Mouse (Mus musculus) hindbrain, embryonic 12.5 days (tissue): ENCODE results near the gene Bms1. TPM values are rescaled to one million over a fixed set of nuclear protein-coding genes. Genes with fewer than 3 reads are reported as not detected.

Source experiments
- ATAC-seq: fragments of 200-750 bp; cut with Nextera tagmentation; 2 replicates; pipeline ENCODE4 v1.8.0; 2017; ENCODE audit warnings: moderate TSS enrichment; ENCODE audit not compliant: low FRiP score
- H3K27ac ChIP-seq: fragments of 300-500 bp; sonication (generic); 2 replicates; pipeline ENCODE4 v1.5.1; 2016; ENCODE audit warnings: mild to moderate bottlenecking
- H3K27me3 ChIP-seq: fragments of 300-500 bp; sonication (generic); 2 replicates; pipeline ENCODE4 v1.6.1; 2016; ENCODE audit warnings: mild to moderate bottlenecking
- H3K36me3 ChIP-seq: fragments of 300-500 bp; sonication (generic); 2 replicates; pipeline ENCODE4 v1.6.1; 2016; ENCODE audit warnings: mild to moderate bottlenecking
- H3K4me1 ChIP-seq: fragments of 300-500 bp; sonication (generic); 2 replicates; pipeline ENCODE4 v1.6.1; 2016
- H3K4me2 ChIP-seq: fragments of 300-500 bp; sonication (generic); replicated peaks from 2 replicates; pipeline ENCODE4 v1.6.1; 2016; ENCODE audit warnings: mild to moderate bottlenecking
- H3K4me3 ChIP-seq: fragments of 300-500 bp; sonication (generic); 2 replicates; pipeline ENCODE4 v1.5.1; 2016; ENCODE audit warnings: mild to moderate bottlenecking
- H3K9ac ChIP-seq: fragments of 300-500 bp; sonication (generic); 2 replicates; pipeline ENCODE4 v1.6.1; 2016; ENCODE audit warnings: mild to moderate bottlenecking, moderate library complexity
- H3K9me3 ChIP-seq: fragments of 300-500 bp; sonication (generic); replicated peaks from 2 replicates; pipeline ENCODE4 v1.6.1; 2016; ENCODE audit warnings: mild to moderate bottlenecking
- WGBS: fragments of 180-500 bp; shearing (Covaris S2); methylation state at CpG from one replicate; pipeline ENCODE4 v1.1.7; 2016; 5-methylcytosine and 5-hydroxymethylcytosine counted together
- polyA plus RNA-seq: library from polyadenylated mRNA; unstranded; fragments of >200 nt; fragmentation: Nextera tagmentation; extraction: Ambion mirVana; gene quantifications from 2 replicates; pipeline ENCODE4 v1.2.1, GENCODE M21; 2016

The Bms1 gene
- polyA plus RNA-seq, 1 experiment from 2014 or later: 41.8 TPM

GRCm38 (mm10) chr6:118381234-118381633, 38.0 kb downstream of the Bms1 start:
- Histone ChIP-seq H3K4me1 (peaks cover 7% of the 10 kb centered on the region; the same call in 1 of the 2 replicates), H3K9me3 (no peaks in the 10 kb centered on the region), H3K27me3 (no peaks in the 10 kb centered on the region), H3K4me3 (no peak overlapping the region), H3K27ac (no peak overlapping the region), H3K4me2 (no peak overlapping the region), H3K36me3 (peaks cover 24% of the 10 kb centered on the region), H3K9ac (no peak overlapping the region)
- 78% methylated on average over 4 of the region's 4 CpGs for WGBS
- ATAC-seq: no peak

DNA sequence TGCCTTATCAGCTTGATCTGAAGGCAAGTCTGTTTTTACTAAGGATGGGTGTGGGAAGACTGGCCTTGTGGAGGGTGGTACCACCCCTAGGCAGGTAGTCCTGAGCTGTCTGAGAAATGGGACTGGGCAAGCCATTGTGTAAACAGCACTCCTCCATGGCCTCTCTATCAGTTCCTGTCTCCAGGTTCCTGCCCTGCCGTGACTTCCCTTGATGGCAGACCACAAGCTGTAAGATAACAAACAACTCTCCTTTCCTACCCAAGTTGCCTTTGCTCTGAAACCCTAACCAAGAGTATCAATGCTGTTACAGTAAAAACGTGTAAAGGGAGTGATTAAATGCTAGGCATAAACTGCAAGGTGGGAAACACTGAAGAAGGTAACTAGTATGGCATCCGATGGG, 38.6 kb downstream of the Bms1 start:
- no peak overlapping the region for H3K27ac ChIP-seq
- H3K4me3 ChIP-seq: no peak overlapping the region
- WGBS: 68% methylated on average over 3 of the region's 3 CpGs
- H3K9ac ChIP-seq: no peak overlapping the region
- ATAC-seq: no peak
- peaks cover 24% of the 10 kb centered on the region for H3K36me3 ChIP-seq
- 0 out of 2 replicates have a peak, but pooled peaks cover under 1% of the 10 kb centered on the region for H3K27me3 ChIP-seq
- H3K4me2 ChIP-seq: no peak overlapping the region
- no peaks in the 10 kb centered on the region for H3K9me3 ChIP-seq
- peaks cover 11% of the 10 kb centered on the region for H3K4me1 ChIP-seq

DNA sequence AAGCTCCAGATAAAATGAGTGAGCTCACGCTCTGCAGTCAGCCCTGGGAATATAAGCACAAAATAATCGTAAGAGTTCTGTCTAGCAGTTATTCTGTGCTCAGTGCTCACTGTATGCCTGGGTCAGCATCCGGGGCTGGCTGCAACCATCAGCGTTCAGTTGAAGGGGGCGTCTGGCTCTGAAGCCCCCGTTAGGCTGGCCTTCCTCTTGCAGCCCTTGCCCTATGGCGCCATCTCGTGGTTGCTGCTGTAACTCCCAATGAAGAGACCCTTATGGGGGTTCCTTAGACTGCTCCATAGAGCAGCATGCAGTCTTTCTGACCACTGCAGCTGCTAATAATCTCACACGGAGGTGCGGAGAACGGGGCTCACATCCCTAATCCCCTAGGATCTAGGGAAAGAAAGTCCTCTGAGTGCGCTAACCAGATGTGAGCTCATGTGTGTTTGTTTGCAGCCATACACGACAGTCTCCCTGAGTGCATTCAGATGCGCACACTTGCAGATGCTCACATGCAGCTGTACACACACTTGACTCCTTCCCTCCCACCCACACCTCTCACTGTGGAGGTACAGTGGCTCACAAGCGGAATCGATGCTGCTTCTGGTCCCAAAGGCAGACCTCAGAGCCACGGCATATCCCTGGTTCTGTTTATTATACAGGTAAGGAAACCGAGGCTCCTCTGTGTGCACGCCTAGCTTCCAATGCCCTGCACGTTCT, 39.7 kb downstream of the Bms1 start:
- WGBS: 35% methylated on average over 20 of the region's 20 CpGs
- Histone ChIP-seq H3K9ac (no peak overlapping the region), H3K9me3 (no peaks in the 10 kb centered on the region), H3K4me1 (peaks cover 11% of the 10 kb centered on the region), H3K36me3 (peaks cover 20% of the 10 kb centered on the region), H3K27ac (no peak overlapping the region), H3K4me3 (no peak overlapping the region), H3K27me3 (peaks cover 5% of the 10 kb centered on the region; the same call in 1 of the 2 replicates), H3K4me2 (peak overlapping the region; percentile 28; the same call in 1 of the 2 replicates)
- peak; percentile 83 for ATAC-seq

DNA sequence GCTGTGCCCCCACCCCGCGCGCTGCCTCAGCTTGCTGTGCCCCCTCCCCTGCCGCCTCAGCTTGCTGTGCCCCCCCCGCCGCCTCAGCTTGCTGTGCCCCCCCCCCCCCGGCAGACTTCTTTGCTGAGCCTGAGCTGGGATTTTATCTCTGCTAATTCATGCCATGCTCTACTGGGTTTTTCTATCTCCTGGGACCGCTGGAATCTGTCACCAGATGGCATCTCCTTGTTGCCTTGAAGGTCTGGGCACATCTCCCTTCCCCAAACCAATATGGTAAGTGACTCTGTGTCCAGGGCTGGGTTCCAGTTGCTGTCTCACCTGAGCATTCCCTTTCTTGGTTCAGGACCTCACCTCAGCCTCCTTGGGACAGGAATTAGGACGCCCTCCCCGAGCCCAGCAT, 41.7 kb downstream of the Bms1 start:
- no peak overlapping the region for H3K4me3 ChIP-seq
- H3K27ac ChIP-seq: no peak overlapping the region
- H3K27me3 ChIP-seq: peaks cover 9% of the 10 kb centered on the region; the same call in 1 of the 2 replicates
- H3K9ac ChIP-seq: no peak overlapping the region
- H3K9me3 ChIP-seq: no peaks in the 10 kb centered on the region
- H3K4me2 ChIP-seq: no peak overlapping the region
- ATAC-seq: no peak
- H3K36me3 ChIP-seq: 0 out of 2 replicates have a peak, but pooled peaks cover 3% of the 10 kb centered on the region
- peaks cover 11% of the 10 kb centered on the region for H3K4me1 ChIP-seq
- WGBS: 45% methylated on average over 10 of the region's 10 CpGs

DNA sequence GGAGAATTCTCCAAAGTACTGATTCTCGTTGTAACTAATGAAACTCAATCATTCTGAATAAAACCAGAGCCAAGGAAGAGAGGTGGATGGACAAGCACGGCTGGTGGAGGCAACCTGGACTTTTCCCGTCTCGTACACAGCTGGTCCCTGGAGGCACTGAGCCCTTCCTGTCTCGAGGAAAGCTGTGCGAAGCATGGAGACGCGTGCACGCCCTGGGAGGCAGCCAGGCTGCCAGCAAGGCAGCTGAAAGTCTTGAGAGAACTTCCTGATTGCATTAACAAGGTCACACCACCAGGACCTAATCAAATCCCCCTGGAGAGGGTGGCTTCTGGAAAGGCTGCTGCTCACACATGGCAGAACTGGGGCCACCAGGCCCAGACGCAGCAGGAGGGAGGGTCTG, 43.3 kb downstream of the Bms1 start:
- no peak for ATAC-seq
- no peaks in the 10 kb centered on the region for H3K9me3 ChIP-seq
- peaks cover 9% of the 10 kb centered on the region; the same call in 1 of the 2 replicates for H3K27me3 ChIP-seq
- H3K27ac ChIP-seq: no peak overlapping the region
- no peaks in the 10 kb centered on the region for H3K36me3 ChIP-seq
- no peak overlapping the region for H3K4me3 ChIP-seq
- no peak overlapping the region for H3K9ac ChIP-seq
- peaks cover 11% of the 10 kb centered on the region for H3K4me1 ChIP-seq
- no peak overlapping the region for H3K4me2 ChIP-seq
- 50% methylated on average over 10 of the region's 10 CpGs for WGBS

GRCm38 (mm10) chr6:118375457-118375856, 43.8 kb downstream of the Bms1 start:
- Histone ChIP-seq H3K4me3 (no peak overlapping the region), H3K36me3 (no peaks in the 10 kb centered on the region), H3K9me3 (no peaks in the 10 kb centered on the region), H3K4me1 (peaks cover 11% of the 10 kb centered on the region), H3K27ac (no peak overlapping the region), H3K27me3 (peaks cover 9% of the 10 kb centered on the region; the same call in 1 of the 2 replicates), H3K9ac (no peak overlapping the region), H3K4me2 (no peak overlapping the region)
- WGBS: 36% methylated on average over 3 of the region's 3 CpGs
- ATAC-seq: no peak

DNA sequence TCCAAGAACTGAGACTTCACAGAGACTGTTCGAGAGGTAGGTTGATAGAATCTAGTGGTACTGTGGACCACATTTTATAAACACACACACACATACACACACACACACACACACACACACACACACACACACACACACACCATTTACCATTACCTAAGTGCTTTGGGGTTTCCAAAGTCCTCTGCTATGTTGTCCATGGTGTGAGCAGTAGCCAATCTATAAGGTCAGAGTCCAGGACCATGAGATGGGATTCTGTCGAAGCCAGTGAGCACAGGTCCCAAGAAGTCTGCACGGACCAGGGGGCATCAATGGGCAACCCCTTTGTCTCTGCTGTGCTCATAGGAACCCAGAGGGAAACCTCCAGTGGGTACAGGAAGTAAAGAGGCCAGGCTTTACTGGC, 44.2 kb downstream of the Bms1 start:
- peaks cover 8% of the 10 kb centered on the region for H3K4me1 ChIP-seq
- no peak overlapping the region for H3K4me2 ChIP-seq
- H3K9ac ChIP-seq: no peak overlapping the region
- no peak overlapping the region for H3K27ac ChIP-seq
- no peak for ATAC-seq
- WGBS: 82% methylated on average over 3 of the region's 3 CpGs
- H3K36me3 ChIP-seq: no peaks in the 10 kb centered on the region
- H3K4me3 ChIP-seq: no peak overlapping the region
- peaks cover 9% of the 10 kb centered on the region; the same call in 1 of the 2 replicates for H3K27me3 ChIP-seq
- no peaks in the 10 kb centered on the region for H3K9me3 ChIP-seq

DNA sequence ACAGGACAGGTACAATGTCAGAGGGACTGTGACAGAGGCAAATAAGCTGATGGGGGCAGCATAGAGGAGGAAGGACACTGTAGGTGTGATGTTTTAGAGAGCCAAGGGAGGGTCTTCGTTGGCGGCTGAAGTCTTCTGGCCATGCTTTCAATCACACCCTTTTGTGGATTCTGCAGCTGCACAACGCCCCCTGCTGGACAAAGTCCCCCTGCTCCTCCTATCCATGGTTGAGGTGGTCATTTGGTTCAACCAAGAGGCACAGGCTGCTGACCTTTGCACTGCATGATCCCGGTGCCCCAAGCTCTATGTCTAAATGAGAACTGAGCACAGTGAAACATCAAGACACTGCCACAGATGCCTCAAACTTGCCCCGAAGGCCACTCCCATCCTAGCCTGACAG, 46.0 kb downstream of the Bms1 start:
- Histone ChIP-seq H3K27me3 (peaks cover 9% of the 10 kb centered on the region; the same call in 1 of the 2 replicates), H3K4me2 (no peak overlapping the region), H3K4me3 (no peak overlapping the region), H3K9me3 (no peaks in the 10 kb centered on the region), H3K4me1 (peaks cover 3% of the 10 kb centered on the region), H3K27ac (no peak overlapping the region), H3K36me3 (no peaks in the 10 kb centered on the region), H3K9ac (no peak overlapping the region)
- 44% methylated on average over 5 of the region's 5 CpGs for WGBS
- no peak for ATAC-seq

DNA sequence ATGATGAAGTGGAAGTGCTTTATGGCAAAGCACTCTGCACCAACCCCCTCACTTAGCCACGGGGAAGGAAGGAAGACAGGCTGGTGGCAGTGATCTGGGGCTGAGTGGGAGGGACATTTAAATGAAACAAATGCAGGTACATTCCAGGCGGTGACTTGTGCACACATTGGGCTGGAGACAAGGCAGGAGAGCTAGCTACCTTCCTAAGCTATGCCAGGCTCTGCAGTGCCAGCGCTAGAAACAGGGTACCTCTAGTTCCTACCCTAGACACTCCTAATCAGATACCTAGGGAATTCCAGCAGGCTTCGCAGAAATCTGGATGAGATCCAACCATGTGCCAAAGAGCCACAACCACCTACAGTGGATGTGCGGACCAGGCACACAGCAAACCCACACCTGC, 46.5 kb downstream of the Bms1 start:
- Histone ChIP-seq H3K9me3 (no peaks in the 10 kb centered on the region), H3K36me3 (no peaks in the 10 kb centered on the region), H3K4me3 (no peak overlapping the region), H3K4me1 (peaks cover 3% of the 10 kb centered on the region), H3K27me3 (peaks cover 9% of the 10 kb centered on the region; the same call in 1 of the 2 replicates), H3K9ac (no peak overlapping the region), H3K4me2 (no peak overlapping the region), H3K27ac (no peak overlapping the region)
- WGBS: 75% methylated on average over 5 of the region's 5 CpGs
- no peak for ATAC-seq

GRCm38 (mm10) chr6:118367502-118367901, 51.8 kb downstream of the Bms1 start:
- H3K9ac ChIP-seq: no peak overlapping the region
- no peaks in the 10 kb centered on the region for H3K4me1 ChIP-seq
- no peaks in the 10 kb centered on the region for H3K27me3 ChIP-seq
- ATAC-seq: no peak
- H3K36me3 ChIP-seq: no peaks in the 10 kb centered on the region
- H3K4me3 ChIP-seq: no peak overlapping the region
- H3K9me3 ChIP-seq: no peaks in the 10 kb centered on the region
- WGBS: 87% methylated on average over 7 of the region's 7 CpGs
- no peak overlapping the region for H3K27ac ChIP-seq
- no peak overlapping the region for H3K4me2 ChIP-seq

DNA sequence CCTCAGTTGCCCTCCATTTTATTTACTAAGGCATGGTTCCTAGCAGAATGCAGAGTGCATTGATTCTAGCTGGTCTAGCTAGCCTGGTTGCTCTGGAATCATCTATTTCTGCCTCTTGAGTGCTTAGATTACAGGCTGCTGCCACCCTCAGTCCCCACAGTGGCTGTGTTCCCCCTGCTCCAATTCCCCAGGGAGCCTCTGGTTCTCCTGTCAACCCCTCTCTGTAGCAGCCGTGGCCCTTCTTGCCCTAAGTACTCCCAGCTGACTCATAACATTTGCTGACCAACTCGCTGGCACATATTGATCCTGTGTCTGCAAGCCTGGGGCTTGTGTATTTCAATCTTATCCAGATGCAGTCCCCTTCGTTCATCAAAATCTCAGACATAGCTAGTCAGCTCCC, 53.1 kb downstream of the Bms1 start:
- Histone ChIP-seq H3K27me3 (no peaks in the 10 kb centered on the region), H3K9ac (no peak overlapping the region), H3K9me3 (peaks cover 3% of the 10 kb centered on the region; the same call in 1 of the 2 replicates), H3K36me3 (no peaks in the 10 kb centered on the region), H3K4me2 (no peak overlapping the region), H3K4me3 (no peak overlapping the region), H3K4me1 (no peaks in the 10 kb centered on the region), H3K27ac (no peak overlapping the region)
- no peak for ATAC-seq
- WGBS: 48% methylated on average over 3 of the region's 3 CpGs

DNA sequence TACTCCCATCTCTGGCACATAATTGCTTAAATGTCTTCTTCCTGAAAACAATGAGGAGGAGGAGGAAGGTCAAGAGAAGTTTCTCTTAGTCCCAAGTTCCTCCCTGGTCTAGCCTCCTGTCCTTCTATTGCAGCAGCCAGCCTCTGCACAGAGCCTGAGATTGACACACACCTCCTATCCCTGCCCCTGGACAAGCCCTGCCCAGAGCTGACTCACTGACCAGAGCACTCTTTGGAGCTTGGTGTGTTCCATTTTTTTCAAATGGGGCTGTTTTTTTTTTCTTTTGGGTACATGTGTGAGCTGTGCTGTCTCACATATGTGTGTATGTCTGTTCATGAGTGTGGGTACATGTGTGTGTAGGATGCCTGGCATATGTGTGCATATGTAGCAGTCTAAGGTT, 53.5 kb downstream of the Bms1 start:
- Histone ChIP-seq H3K4me2 (no peak overlapping the region), H3K36me3 (no peaks in the 10 kb centered on the region), H3K27me3 (no peaks in the 10 kb centered on the region), H3K27ac (no peak overlapping the region), H3K4me3 (no peak overlapping the region), H3K9ac (no peak overlapping the region), H3K9me3 (peaks cover 3% of the 10 kb centered on the region; the same call in 1 of the 2 replicates), H3K4me1 (no peaks in the 10 kb centered on the region)
- ATAC-seq: no peak

DNA sequence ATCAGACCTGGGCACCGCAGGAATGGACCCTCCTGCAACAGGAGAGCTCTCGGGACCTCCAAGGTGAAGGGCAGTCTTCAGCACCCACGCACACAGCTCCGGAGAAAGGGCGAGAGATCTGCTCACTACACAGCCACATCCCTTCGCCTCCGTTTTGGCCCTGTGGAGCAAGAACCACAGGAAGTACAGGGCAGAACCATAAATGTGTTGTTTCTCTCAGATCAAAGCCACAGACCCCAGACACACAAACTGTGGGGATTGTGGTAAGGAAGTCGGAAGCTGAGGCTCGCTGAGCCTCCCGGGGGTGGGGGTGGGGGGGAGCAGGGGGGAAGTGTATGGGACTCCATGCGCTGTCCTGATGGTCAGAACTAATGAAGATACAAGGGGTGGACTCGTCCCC, 68.9 kb downstream of the Bms1 start:
- Histone ChIP-seq H3K36me3 (no peaks in the 10 kb centered on the region), H3K9me3 (no peaks in the 10 kb centered on the region), H3K27ac (no peak overlapping the region), H3K4me1 (no peaks in the 10 kb centered on the region), H3K27me3 (no peaks in the 10 kb centered on the region), H3K9ac (no peak overlapping the region), H3K4me2 (no peak overlapping the region), H3K4me3 (no peak overlapping the region)
- no peak for ATAC-seq
- 81% methylated on average over 12 of the region's 12 CpGs for WGBS
